Mouse (Mus musculus): ENCODE measurements around the gene Sag.

DNA sequence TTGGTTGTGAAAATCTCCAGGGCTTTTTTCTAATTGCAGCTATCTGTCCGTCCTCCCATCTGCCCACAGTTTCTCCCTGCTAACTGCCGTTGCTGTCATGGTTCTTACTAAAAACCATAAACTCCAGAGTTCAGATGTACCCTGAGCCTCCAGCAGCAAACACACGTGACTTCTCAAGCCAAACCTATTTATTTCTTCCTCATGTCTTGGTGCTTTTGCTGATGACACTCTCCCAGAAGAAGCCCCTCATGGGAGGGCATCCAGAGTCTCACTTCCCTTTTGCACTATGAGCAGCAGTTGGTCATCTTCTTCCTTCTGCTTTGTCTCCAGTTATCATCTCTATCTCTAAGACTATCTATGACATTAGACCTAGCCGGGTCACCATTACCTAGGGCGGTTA lies 45.8 kb downstream of the Sag start:
- TF ChIP-seq POLR2A (IDR thresholded peaks at IDR 0.05; ENCODE audit: borderline replicate concordance, insufficient read depth, low read length) (no peak), CTCF (IDR thresholded peaks at IDR 0.05; ENCODE audit: borderline replicate concordance, insufficient read depth, low read depth, low read length) (no peak)

Measured in cerebellum, adult 2 months (tissue).